Mouse (Mus musculus) MEL (cell line): ENCODE measurements at regions not wholly inside any gene's neighbourhood (a gene's known extent, or its start where the extent isn't known, plus 50 kb on each side); places are given as distances from the start of the nearest gene placed in this dataset.

Experiments used
- DNase-seq: peaks from one replicate; pipeline ENCODE4 v3.0.0; 2011; ENCODE audit warnings: low read depth, low spot score
- H3K27ac ChIP-seq: 2 replicates; pipeline ENCODE4 v1.5.1; 2012; ENCODE audit warnings: low read depth, mild to moderate bottlenecking, control low read depth, low read length, moderate library complexity; ENCODE audit not compliant: control insufficient read depth
- H3K27me3 ChIP-seq, 2 experiments: fragments of 150-350 bp in 1 of 2; sonication (generic) in 1 of 2; 2 replicates each; pipeline ENCODE4 v1.6.1; 2012; ENCODE audit warnings: low read length in 2 of 2, mild to moderate bottlenecking in 2 of 2, improper control_type of control experiment in 1 of 2, moderate library complexity in 1 of 2; ENCODE audit not compliant: insufficient read depth in 2 of 2, control insufficient read depth in 1 of 2
- H3K36me3 ChIP-seq, 2 experiments: 2 replicates each; pipeline ENCODE4 v1.6.1; 2012 to 2014; ENCODE audit warnings: low read length in 2 of 2, improper control_type of control experiment in 1 of 2, inconsistent platforms in 1 of 2, mild to moderate bottlenecking in 1 of 2; ENCODE audit not compliant: insufficient read depth in 2 of 2, control insufficient read depth in 1 of 2
- H3K4me1 ChIP-seq, 2 experiments: fragments of 150-350 bp in 1 of 2; sonication (generic) in 1 of 2; 2 replicates each; pipeline ENCODE4 v1.6.1; 2012; ENCODE audit warnings: low read length in 2 of 2, improper control_type of control experiment in 1 of 2, mild to moderate bottlenecking in 1 of 2; ENCODE audit not compliant: insufficient read depth in 2 of 2, control insufficient read depth in 1 of 2
- H3K4me3 ChIP-seq, 2 experiments: fragments of 150-350 bp in 1 of 2; sonication (generic) in 1 of 2; 2 replicates each; pipeline ENCODE4 v1.5.1; 2012; ENCODE audit warnings: low read depth in 2 of 2, low read length in 2 of 2, mild to moderate bottlenecking in 2 of 2, moderate library complexity in 2 of 2, control low read depth in 1 of 2, improper control_type of control experiment in 1 of 2; ENCODE audit not compliant: control insufficient read depth in 1 of 2, insufficient read depth in 1 of 2
- H3K79me2 ChIP-seq: 2 replicates; pipeline ENCODE4 v1.6.1; 2012; ENCODE audit warnings: mild to moderate bottlenecking, low read length, moderate library complexity; ENCODE audit not compliant: control insufficient read depth, poor library complexity, insufficient read depth
- H3K9ac ChIP-seq: 2 replicates; pipeline ENCODE4 v1.6.1; 2012; ENCODE audit warnings: low read depth, mild to moderate bottlenecking, control low read depth, low read length, moderate library complexity; ENCODE audit not compliant: control insufficient read depth, poor library complexity, severe bottlenecking
- H3K9me3 ChIP-seq: fragments of 150-350 bp; sonication (generic); replicated peaks from 2 replicates; pipeline ENCODE4 v1.6.1; 2012; ENCODE audit warnings: mild to moderate bottlenecking, low read length, improper control_type of control experiment, moderate library complexity; ENCODE audit not compliant: insufficient read depth
- CHD1 ChIP-seq: IDR thresholded peaks from 2 replicates; pipeline ENCODE4 v1.6.1; 2012; ENCODE audit warnings: low read depth, mild to moderate bottlenecking, inconsistent platforms, low read length, improper control_type of control experiment
- CTCF ChIP-seq, 3 experiments: IDR thresholded peaks in 2 of 3; conservative IDR thresholded peaks in 1 of 3; 2 replicates each; pipeline ENCODE4 v1.5.1; 2011 to 2012; ENCODE audit warnings: low read length in 3 of 3, low read depth in 2 of 3, mild to moderate bottlenecking in 2 of 3, improper control_type of control experiment in 1 of 3, inconsistent platforms in 1 of 3, mixed read lengths in 1 of 3, moderate library complexity in 1 of 3; ENCODE audit not compliant: control insufficient read depth in 1 of 3, insufficient read depth in 1 of 3, poor library complexity in 1 of 3, severe bottlenecking in 1 of 3
- ELF1 ChIP-seq: IDR thresholded peaks from 2 replicates; pipeline ENCODE4 v1.6.1; 2014; ENCODE audit warnings: low read depth, mild to moderate bottlenecking, inconsistent platforms, low read length, improper control_type of control experiment, moderate library complexity
- EP300 ChIP-seq, 2 experiments: IDR thresholded peaks; 2 replicates each; pipeline ENCODE4 v1.6.1; 2011; ENCODE audit warnings: improper control_type of control experiment in 2 of 2, low read length in 2 of 2, low read depth in 1 of 2, mild to moderate bottlenecking in 1 of 2
- ETS1 ChIP-seq: IDR thresholded peaks from 2 replicates; pipeline ENCODE4 v1.6.1; 2012; ENCODE audit warnings: low read depth, mild to moderate bottlenecking, inconsistent platforms, low read length, improper control_type of control experiment, moderate library complexity
- HCFC1 ChIP-seq: IDR thresholded peaks from 2 replicates; pipeline ENCODE4 v1.6.1; 2012; ENCODE audit warnings: low read depth, mild to moderate bottlenecking, inconsistent platforms, low read length, improper control_type of control experiment, moderate library complexity
- MYB ChIP-seq: IDR thresholded peaks from 2 replicates; pipeline ENCODE4 v1.6.1; 2011; ENCODE audit warnings: mild to moderate bottlenecking, low read depth, low read length, improper control_type of control experiment
- NRF1 ChIP-seq: IDR thresholded peaks from 2 replicates; pipeline ENCODE4 v1.6.1; 2014; ENCODE audit warnings: low read depth, mild to moderate bottlenecking, inconsistent platforms, low read length, improper control_type of control experiment, moderate library complexity; ENCODE audit not compliant: poor library complexity, insufficient read depth, severe bottlenecking
- POLR2AphosphoS2 ChIP-seq: IDR thresholded peaks from 2 replicates; pipeline ENCODE4 v1.6.1; 2011; ENCODE audit warnings: low read length, improper control_type of control experiment
- RCOR1 ChIP-seq: IDR thresholded peaks from 2 replicates; pipeline ENCODE4 v1.6.1; 2012; ENCODE audit warnings: low read depth, mild to moderate bottlenecking, inconsistent platforms, low read length, improper control_type of control experiment
- UBTF ChIP-seq: IDR thresholded peaks from 2 replicates; pipeline ENCODE4 v1.6.1; 2012; ENCODE audit warnings: low read depth, mild to moderate bottlenecking, inconsistent platforms, low read length, improper control_type of control experiment, moderate library complexity, borderline replicate concordance; ENCODE audit not compliant: insufficient read depth
- USF2 ChIP-seq, 2 experiments: IDR thresholded peaks; 2 replicates each; pipeline ENCODE4 v1.6.1; 2011 to 2012; ENCODE audit warnings: improper control_type of control experiment in 2 of 2, low read length in 2 of 2, borderline replicate concordance in 1 of 2, inconsistent platforms in 1 of 2, low read depth in 1 of 2, mild to moderate bottlenecking in 1 of 2; ENCODE audit not compliant: insufficient read depth in 1 of 2
- ZKSCAN1 ChIP-seq: IDR thresholded peaks from 2 replicates; pipeline ENCODE4 v1.6.1; 2012; ENCODE audit warnings: low read depth, mild to moderate bottlenecking, inconsistent platforms, low read length, improper control_type of control experiment, moderate library complexity

GRCm38 (mm10) chr6:52379146-52379545, 65.8 kb downstream of the Evx1 start:
- H3K4me1 ChIP-seq, result no peaks in the 10 kb centered on the region
- H3K79me2 ChIP-seq, result no peaks in the 10 kb centered on the region
- no peaks in the 10 kb centered on the region for H3K27me3 ChIP-seq
- no peaks in the 10 kb centered on the region for H3K36me3 ChIP-seq
- H3K9me3 ChIP-seq, result no peaks in the 10 kb centered on the region
- H3K9ac ChIP-seq, result no peak overlapping the region
- no peak for TF ChIP-seq ELF1
- H3K4me3 ChIP-seq, result no peak overlapping the region
- no peak overlapping the region for H3K27ac ChIP-seq
- no peak for DNase-seq

- no peaks in the 10 kb centered on the region for H3K27me3 ChIP-seq
- no peaks in the 10 kb centered on the region for H3K36me3 ChIP-seq
- no peak overlapping the region for H3K27ac ChIP-seq
- no peak overlapping the region for H3K4me3 ChIP-seq
- H3K9ac ChIP-seq, result no peak overlapping the region
- DNase-seq, result no peak
- H3K9me3 ChIP-seq, result no peaks in the 10 kb centered on the region
- no peak for TF ChIP-seq CTCF (IDR thresholded peaks at IDR 0.05 in 2 of 3, conservative IDR thresholded peaks at IDR 0.05 in 1 of 3; ENCODE audit: control insufficient read depth in 1 of 3, insufficient read depth in 1 of 3, low read depth in 2 of 3, low read length in 3 of 3, poor library complexity in 1 of 3, severe bottlenecking in 1 of 3)
- TF ChIP-seq HCFC1, result no peak
- no peak for TF ChIP-seq ETS1
- TF ChIP-seq NRF1, result no peak
- TF ChIP-seq MYB, result no peak
- no peak for TF ChIP-seq UBTF
- no peak for TF ChIP-seq RCOR1
- no peak for TF ChIP-seq POLR2AphosphoS2
- TF ChIP-seq USF2 (IDR thresholded peaks at IDR 0.05; ENCODE audit: borderline replicate concordance in 1 of 2, insufficient read depth in 1 of 2, low read depth in 1 of 2, low read length in 2 of 2), result no peak
- no peak for TF ChIP-seq CHD1
- H3K4me1 ChIP-seq, result no peaks in the 10 kb centered on the region
- H3K79me2 ChIP-seq, result no peaks in the 10 kb centered on the region
These were observed 66.3 kb downstream of the Evx1 start for GRCm38 (mm10) chr6:52379588-52379987.

GRCm38 (mm10) chr6:52385044-52385443, 71.7 kb downstream of the Evx1 start:
- Histone ChIP-seq H3K27me3 (no peaks in the 10 kb centered on the region), H3K9ac (no peak overlapping the region)
- TF ChIP-seq ZKSCAN1 (no peak), EP300 (IDR thresholded peaks at IDR 0.05; ENCODE audit: low read depth in 1 of 2, low read length in 2 of 2) (no peak)
- TF ChIP-seq, all 39 proteins: peak for 0
- no peak overlapping the region for H3K4me3 ChIP-seq
- H3K36me3 ChIP-seq, result no peaks in the 10 kb centered on the region
- no peaks in the 10 kb centered on the region for H3K4me1 ChIP-seq
- DNase-seq, result no peak
- H3K27ac ChIP-seq, result no peak overlapping the region
- no peaks in the 10 kb centered on the region for H3K9me3 ChIP-seq
- H3K79me2 ChIP-seq, result no peaks in the 10 kb centered on the region
